9 mouse cellular contexts compared by ENCODE assay signal in genomic region chr10:127325454-127326016, GRCm38 (mm10). TPM values are rescaled to one million over a fixed set of nuclear protein-coding genes. Genes with fewer than 3 reads are reported as not detected.
A peak's percentile ranks its signal among the peaks of the same experiment; 100 is the strongest.
DNase-seq lines count a peak whose midpoint lies in the region; ATAC-seq and TF ChIP-seq lines count a peak whose summit lies in the region.
"Had no signal": no experiment of that assay in that cellular context is flagged by ENCODE, and none has a peak within 500 bp of the region (broad histone marks: within the 10 kb centered on the region; RNA-seq: fewer than 3 reads in every experiment).

No protein-coding gene starts in this region.

- H3K9me3 ChIP-seq in forebrain, embryonic 15.5 days = no peaks in the 10 kb centered on the region
- no peaks in the 10 kb centered on the region for H3K9me3 ChIP-seq in midbrain, embryonic 11.5 days (ENCODE audit: control insufficient read depth, low read length)

- 0 out of 2 replicates have a peak overlapping the region, but pooled peaks have one; percentile 44 for H3K4me2 ChIP-seq in forebrain, embryonic 15.5 days (replicated peaks)
- no peak overlapping the region for H3K4me2 ChIP-seq in midbrain, embryonic 11.5 days

- H3K9ac ChIP-seq in forebrain, embryonic 15.5 days (replicated peaks) = no peak overlapping the region
- H3K9ac ChIP-seq in midbrain, embryonic 11.5 days (ENCODE audit: low read length) = no peak overlapping the region

- peaks cover 13% of the 10 kb centered on the region for H3K4me1 ChIP-seq in forebrain, embryonic 15.5 days
- H3K4me1 ChIP-seq in midbrain, embryonic 11.5 days (ENCODE audit: control insufficient read depth, insufficient read depth, low read length) = peaks cover 10% of the 10 kb centered on the region

- WGBS in forebrain, embryonic 15.5 days = 30% methylated on average over 14 of the region's 14 CpGs
- 32% methylated on average over 14 of the region's 14 CpGs for WGBS in midbrain, embryonic 11.5 days

- no peak overlapping the region for H3K27ac ChIP-seq in gastrocnemius, adult 2 months
- no peak overlapping the region for H3K27ac ChIP-seq in forebrain, embryonic 15.5 days (replicated peaks)
- H3K27ac ChIP-seq in midbrain, embryonic 11.5 days (ENCODE audit: low read depth, low read length) = no peak overlapping the region
- H3K27ac ChIP-seq: layer of hippocampus, adult 2 months had no signal

- no peak for ATAC-seq in forebrain, embryonic 15.5 days (replicated peaks)
- ATAC-seq in midbrain, embryonic 11.5 days (ENCODE audit: low FRiP score) = no peak

- peak overlapping the region; percentile 77 for H3K4me3 ChIP-seq in gastrocnemius, adult 2 months
- H3K4me3 ChIP-seq in forebrain, embryonic 15.5 days = no peak overlapping the region; the same call in 1 of the 2 replicates
- H3K4me3 ChIP-seq in midbrain, embryonic 11.5 days (ENCODE audit: low read depth, low read length) = peak overlapping the region; percentile 32; the same call in 1 of the 2 replicates

- intact Hi-C loops in gastrocnemius, adult 2 months (cut with DNase I) = no loop called here
- intact Hi-C loops in gastrocnemius, postnatal 36 days (cut with DNase I) = no loop called here

- peak; percentile 11 for DNase-seq in gastrocnemius, adult 2 months
- DNase-seq in gastrocnemius, postnatal 36 days = no peak
- DNase-seq in CD4-positive helper T cell, adult 2 months (ENCODE audit: low read depth, low spot score) = peak; percentile 55
- DNase-seq in midbrain, embryonic 11.5 days (ENCODE audit: low spot score, missing footprints) = peak; percentile 89
- no peak for DNase-seq in urinary bladder, adult 18-20 months (ENCODE audit: low spot score in 2 of 2)
- no peak for DNase-seq in urinary bladder, adult 2 months (ENCODE audit: low spot score)
- DNase-seq in layer of hippocampus, postnatal 36 days = no peak

- no peak for TF ChIP-seq CTCF in gastrocnemius, adult 2 months (IDR thresholded peaks at IDR 0.05)

- peaks cover 60% of the 10 kb centered on the region for H3K27me3 ChIP-seq in forebrain, embryonic 15.5 days
- peaks cover 52% of the 10 kb centered on the region for H3K27me3 ChIP-seq in midbrain, embryonic 11.5 days (ENCODE audit: control insufficient read depth, insufficient read depth, low read length)

- no peaks in the 10 kb centered on the region for H3K36me3 ChIP-seq in forebrain, embryonic 15.5 days
- no peaks in the 10 kb centered on the region; the same call in 1 of the 2 replicates for H3K36me3 ChIP-seq in midbrain, embryonic 11.5 days (ENCODE audit: control insufficient read depth, insufficient read depth, low read length)

RNA-seq across cellular contexts. Expression of gene Arhgap9, which starts 3.8 kb away (rescaled TPM):
- total RNA-seq in gastrocnemius, adult 2 months (2021) = under 1 TPM; 0.89 to 0.99 TPM
- total RNA-seq in gastrocnemius, postnatal 36 days (2021) = 1 to 10 TPM in 1 of 2 experiments, under 1 TPM in 1; 0.96 to 1.3 TPM
- polyA plus RNA-seq in forebrain, embryonic 15.5 days (2015; fragmentation: Nextera tagmentation; extraction: Ambion mirVana) = 0.62 and 1.1 TPM in 2 replicates
- 1.1 and 1.4 TPM in 2 replicates for polyA plus RNA-seq in midbrain, embryonic 11.5 days (2014; fragmentation: Nextera tagmentation; extraction: Ambion mirVana)
- 6.7 and 8.4 TPM in 2 replicates for polyA plus RNA-seq in urinary bladder, adult 2 months (2012; rRNA removed)
- 1 to 10 TPM in 1 of 2 experiments, under 1 TPM in 1; 0.86 to 1.0 TPM for total RNA-seq in layer of hippocampus, postnatal 36 days (2021)

RNA-seq across cellular contexts. Expression of gene Mars, which starts 13.9 kb away (rescaled TPM):
- total RNA-seq in gastrocnemius, adult 2 months (2021) = 10 to 100 TPM; 69.0 to 71.4 TPM
- 10 to 100 TPM; 54.1 to 56.1 TPM for total RNA-seq in gastrocnemius, postnatal 36 days (2021)
- 130 and 137 TPM in 2 replicates for polyA plus RNA-seq in forebrain, embryonic 15.5 days (2015; fragmentation: Nextera tagmentation; extraction: Ambion mirVana)
- 185 and 187 TPM in 2 replicates for polyA plus RNA-seq in midbrain, embryonic 11.5 days (2014; fragmentation: Nextera tagmentation; extraction: Ambion mirVana)
- 44.7 and 47.7 TPM in 2 replicates for polyA plus RNA-seq in urinary bladder, adult 2 months (2012; rRNA removed)
- total RNA-seq in layer of hippocampus, postnatal 36 days (2021) = 10 to 100 TPM; 56.1 to 56.4 TPM

RNA-seq across cellular contexts. Expression of gene Gli1, which starts 16.2 kb away (rescaled TPM):
- 1 to 10 TPM in 1 of 2 experiments, under 1 TPM in 1; 0.70 to 1.2 TPM for total RNA-seq in gastrocnemius, adult 2 months (2021)
- total RNA-seq in gastrocnemius, postnatal 36 days (2021) = 1 to 10 TPM; 1.0 to 1.5 TPM
- 1.2 and 1.5 TPM in 2 replicates for polyA plus RNA-seq in forebrain, embryonic 15.5 days (2015; fragmentation: Nextera tagmentation; extraction: Ambion mirVana)
- 3.1 and 4.1 TPM in 2 replicates for polyA plus RNA-seq in midbrain, embryonic 11.5 days (2014; fragmentation: Nextera tagmentation; extraction: Ambion mirVana)
- 29.0 and 34.1 TPM in 2 replicates for polyA plus RNA-seq in urinary bladder, adult 2 months (2012; rRNA removed)
- 1 to 10 TPM; 2.4 to 3.2 TPM for total RNA-seq in layer of hippocampus, postnatal 36 days (2021)

RNA-seq across cellular contexts. Expression of gene Inhbe, which starts 28.7 kb away (rescaled TPM):
- total RNA-seq in gastrocnemius, adult 2 months (2021) = not detected
- not detected for total RNA-seq in gastrocnemius, postnatal 36 days (2021)
- 0.04 TPM in 1 of 2 replicates, not detected in the other for polyA plus RNA-seq in forebrain, embryonic 15.5 days (2015; fragmentation: Nextera tagmentation; extraction: Ambion mirVana)
- polyA plus RNA-seq in midbrain, embryonic 11.5 days (2014; fragmentation: Nextera tagmentation; extraction: Ambion mirVana) = not detected in 2 replicates
- not detected in 2 replicates for polyA plus RNA-seq in urinary bladder, adult 2 months (2012; rRNA removed)
- total RNA-seq in layer of hippocampus, postnatal 36 days (2021) = not detected
- total RNA-seq: layer of hippocampus, adult 2 months had no signal

RNA-seq across cellular contexts. Expression of gene Mbd6, which starts 36.7 kb away (rescaled TPM):
- total RNA-seq in gastrocnemius, adult 2 months (2021) = 10 to 100 TPM; 16.2 to 18.7 TPM
- 10 to 100 TPM; 11.5 to 17.1 TPM for total RNA-seq in gastrocnemius, postnatal 36 days (2021)
- polyA plus RNA-seq in forebrain, embryonic 15.5 days (2015; fragmentation: Nextera tagmentation; extraction: Ambion mirVana) = 17.4 and 17.5 TPM in 2 replicates
- 12.3 and 16.3 TPM in 2 replicates for polyA plus RNA-seq in midbrain, embryonic 11.5 days (2014; fragmentation: Nextera tagmentation; extraction: Ambion mirVana)
- polyA plus RNA-seq in urinary bladder, adult 2 months (2012; rRNA removed) = 19.8 and 42.1 TPM in 2 replicates
- total RNA-seq in layer of hippocampus, postnatal 36 days (2021) = 10 to 100 TPM; 36.5 to 52.5 TPM

Comparison
In these comparisons a context has a peak if more than half of its experiments do, and no peak if none do; other contexts are left out.
1. DNase-seq: peak in gastrocnemius, adult 2 months (single experiment), CD4-positive helper T cell, adult 2 months (single experiment) and midbrain, embryonic 11.5 days (single experiment); none in gastrocnemius, postnatal 36 days (0 of 2), urinary bladder, adult 18-20 months (0 of 2), urinary bladder, adult 2 months (single experiment) and layer of hippocampus, postnatal 36 days (0 of 2).